Mouse (Mus musculus) cortical plate, adult 2 months (tissue): Measurements from ENCODE around the gene Slc7a6.

Experiments used
- CTCF ChIP-seq: fragments of 200-500 bp; IDR thresholded peaks from 2 replicates; pipeline ENCODE4 v1.5.1; 2011; ENCODE audit warnings: mild to moderate bottlenecking, control low read depth, low read length; ENCODE audit not compliant: insufficient read depth; ENCODE audit errors: extremely low read depth
- POLR2A ChIP-seq: fragments of 200-500 bp; IDR thresholded peaks from 2 replicates; pipeline ENCODE4 v1.6.1; 2011; ENCODE audit warnings: mild to moderate bottlenecking, low read length, control low read depth; ENCODE audit not compliant: insufficient read depth; ENCODE audit errors: extremely low read depth

DNA sequence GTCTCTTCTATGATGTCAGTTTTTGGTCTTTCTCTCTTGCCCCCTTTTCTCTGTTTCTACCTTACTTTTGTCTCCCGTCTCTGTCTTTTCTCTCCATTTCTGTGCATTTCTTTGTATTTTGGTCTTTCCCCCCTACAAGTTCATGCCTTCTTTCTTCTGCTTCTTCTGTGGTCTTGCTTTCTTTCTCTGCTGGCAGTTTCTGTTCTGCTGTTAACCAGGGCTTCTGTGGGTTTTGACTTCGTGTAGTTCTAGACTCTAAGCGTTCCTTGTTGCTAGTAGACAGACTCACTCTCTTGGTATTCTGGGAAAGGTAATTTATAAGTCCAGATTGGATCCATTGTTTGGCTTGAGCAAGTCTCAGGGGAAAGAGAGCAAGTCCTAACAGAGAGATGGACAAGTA is 17.7 kb downstream of the Slc7a6 start:
- TF ChIP-seq CTCF (no peak), POLR2A (no peak)
